ENCODE assay signal across 8 mouse cellular contexts in the genomic region with DNA sequence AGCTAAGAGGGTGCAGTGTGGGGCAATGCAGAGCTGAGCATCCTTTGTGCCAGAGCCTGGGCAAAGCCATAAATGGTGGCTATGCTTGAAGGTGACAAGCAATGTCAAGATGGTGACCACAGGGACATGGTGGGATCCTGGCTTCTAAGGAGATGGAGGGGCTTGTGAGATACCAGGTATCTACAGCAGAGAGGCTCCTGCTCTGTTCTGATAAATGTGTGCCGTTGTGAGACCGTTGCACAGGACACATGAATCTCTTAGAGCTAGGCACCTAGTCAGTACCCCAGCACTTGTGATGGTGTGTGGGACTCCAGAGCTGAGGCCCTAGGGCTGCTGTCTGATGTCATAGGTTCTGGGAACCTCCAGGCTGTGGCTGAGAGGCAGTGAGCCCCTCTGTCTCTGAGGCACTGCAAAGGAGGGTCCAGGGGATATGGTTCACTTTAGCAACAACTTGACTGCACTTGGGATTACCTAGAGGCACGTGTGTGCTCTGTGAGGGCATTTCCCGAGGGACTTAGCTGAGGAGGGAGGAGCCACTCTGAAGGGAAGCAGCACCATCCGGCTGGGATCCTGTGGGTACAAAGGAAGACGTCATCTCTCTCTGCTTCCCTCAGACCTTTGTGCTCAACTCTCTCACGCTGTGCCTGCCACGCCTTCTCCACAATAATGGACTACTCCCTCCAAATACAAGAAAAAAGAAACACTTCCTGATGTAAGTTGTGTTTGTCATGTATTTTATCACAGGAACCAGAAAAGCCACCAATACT.
DNase-seq lines count a peak whose midpoint lies in the region; ATAC-seq and TF ChIP-seq lines count a peak whose summit lies in the region.

No protein-coding gene starts in this region.

- intact Hi-C loops in heart, postnatal 25 days (cut with DNase I): no loop called here

- no peaks in the 10 kb centered on the region for H3K79me2 ChIP-seq in MEL (ENCODE audit: control insufficient read depth, insufficient read depth, low read length, poor library complexity)

- H3K36me3 ChIP-seq in MEL (ENCODE audit: control insufficient read depth in 1 of 2, insufficient read depth in 2 of 2, low read length in 2 of 2): peaks cover 0 to 2% of the 10 kb centered on the region in 2 experiments; a peak in 1 of 4 replicates
- H3K36me3 ChIP-seq in forebrain, embryonic 14.5 days (ENCODE audit: control insufficient read depth, insufficient read depth, low read length): no peaks in the 10 kb centered on the region
- H3K36me3 ChIP-seq in midbrain, embryonic 11.5 days (ENCODE audit: control insufficient read depth, insufficient read depth, low read length): no peaks in the 10 kb centered on the region

- peak; percentile 45 for DNase-seq in heart, adult 8-10 months (ENCODE audit: low spot score)
- no peak for DNase-seq in heart, postnatal 25 days (ENCODE audit: low spot score)
- DNase-seq in MEL (ENCODE audit: low read depth, low spot score): peak; percentile 44
- DNase-seq in forebrain, embryonic 14.5 days (ENCODE audit: low spot score): peak; percentile 67
- DNase-seq in midbrain, embryonic 11.5 days (ENCODE audit: low spot score, missing footprints): peak; percentile 91
- no peak for DNase-seq in urinary bladder, postnatal 36 days (ENCODE audit: low spot score in 2 of 2)
- no peak for DNase-seq in adipocyte (ENCODE audit: low spot score)

- WGBS in forebrain, embryonic 14.5 days: 19% methylated on average over 8 of the region's 8 CpGs
- WGBS in midbrain, embryonic 11.5 days: 27% methylated on average over 8 of the region's 8 CpGs

- H3K9me3 ChIP-seq in MEL (replicated peaks; ENCODE audit: insufficient read depth, low read length): no peaks in the 10 kb centered on the region; the same call in 1 of the 2 replicates
- no peaks in the 10 kb centered on the region for H3K9me3 ChIP-seq in forebrain, embryonic 14.5 days (replicated peaks; ENCODE audit: control insufficient read depth, low read length)
- no peaks in the 10 kb centered on the region for H3K9me3 ChIP-seq in midbrain, embryonic 11.5 days (ENCODE audit: control insufficient read depth, low read length)

- H3K9ac ChIP-seq in MEL (ENCODE audit: control insufficient read depth, low read depth, low read length, poor library complexity, severe bottlenecking): no peak overlapping the region
- H3K9ac ChIP-seq in forebrain, embryonic 14.5 days (ENCODE audit: low read length): peak overlapping the region; percentile 29
- peak overlapping the region; percentile 18 for H3K9ac ChIP-seq in midbrain, embryonic 11.5 days (ENCODE audit: low read length)

- TF ChIP-seq POLR2A in MEL (IDR thresholded peaks at IDR 0.05; ENCODE audit: control insufficient read depth in 1 of 2, insufficient read depth in 1 of 2, low read depth in 1 of 2, low read length in 2 of 2, poor library complexity in 1 of 2): no peak

- TF ChIP-seq CTCF in MEL (IDR thresholded peaks at IDR 0.05 in 2 of 3, conservative IDR thresholded peaks at IDR 0.05 in 1 of 3; ENCODE audit: control insufficient read depth in 1 of 3, insufficient read depth in 1 of 3, low read depth in 2 of 3, low read length in 3 of 3, poor library complexity in 1 of 3, severe bottlenecking in 1 of 3): no peak

- H3K27ac ChIP-seq in MEL (ENCODE audit: control insufficient read depth, low read depth, low read length): no peak overlapping the region
- H3K27ac ChIP-seq in forebrain, embryonic 14.5 days (ENCODE audit: low read depth, low read length): peak overlapping the region; percentile 94
- H3K27ac ChIP-seq in midbrain, embryonic 11.5 days (ENCODE audit: low read depth, low read length): peak overlapping the region; percentile 75

- no peaks in the 10 kb centered on the region for H3K27me3 ChIP-seq in MEL (ENCODE audit: control insufficient read depth in 1 of 2, insufficient read depth in 2 of 2, low read length in 2 of 2)
- no peaks in the 10 kb centered on the region for H3K27me3 ChIP-seq in forebrain, embryonic 14.5 days (replicated peaks; ENCODE audit: control insufficient read depth, insufficient read depth, low read length)
- H3K27me3 ChIP-seq in midbrain, embryonic 11.5 days (ENCODE audit: control insufficient read depth, insufficient read depth, low read length): peaks cover 7% of the 10 kb centered on the region; the same call in 1 of the 2 replicates

- H3K4me3 ChIP-seq in MEL (ENCODE audit: control insufficient read depth in 1 of 2, insufficient read depth in 1 of 2, low read depth in 2 of 2, low read length in 2 of 2): no peak overlapping the region; a peak in 1 of 4 replicates
- no peak overlapping the region for H3K4me3 ChIP-seq in forebrain, embryonic 14.5 days (ENCODE audit: low read depth, low read length)
- H3K4me3 ChIP-seq in midbrain, embryonic 11.5 days (ENCODE audit: low read depth, low read length): no peak overlapping the region

- peaks cover 2 to 20% of the 10 kb centered on the region in 2 experiments; a peak in 3 of 4 replicates for H3K4me1 ChIP-seq in MEL (ENCODE audit: control insufficient read depth in 1 of 2, insufficient read depth in 2 of 2, low read length in 2 of 2)
- H3K4me1 ChIP-seq in forebrain, embryonic 14.5 days (ENCODE audit: control insufficient read depth, insufficient read depth, low read length): peaks cover 45% of the 10 kb centered on the region
- peaks cover 47% of the 10 kb centered on the region for H3K4me1 ChIP-seq in midbrain, embryonic 11.5 days (ENCODE audit: control insufficient read depth, insufficient read depth, low read length)

- TF ChIP-seq RAD21 in MEL (IDR thresholded peaks at IDR 0.05; ENCODE audit: low read depth, low read length): no peak

- peak overlapping the region; percentile 24; the same call in 1 of the 2 replicates for H3K4me2 ChIP-seq in forebrain, embryonic 14.5 days (ENCODE audit: low read length)
- peak overlapping the region; percentile 34 for H3K4me2 ChIP-seq in midbrain, embryonic 11.5 days

- ATAC-seq in forebrain, embryonic 14.5 days: peak; percentile 16; the same call in 1 of the 2 replicates
- ATAC-seq in midbrain, embryonic 11.5 days (ENCODE audit: low FRiP score): peak; percentile 22
- no peak for ATAC-seq in inflammation-experienced regulatory T-cells, adult 6 months

- peak; percentile 53 to 88 for TF ChIP-seq EP300 in MEL (IDR thresholded peaks at IDR 0.05; ENCODE audit: low read depth in 1 of 2, low read length in 2 of 2)

TF ChIP-seq in MEL, 35 proteins besides CTCF, POLR2A, EP300 and RAD21:
- no peak for TF ChIP-seq ZMIZ1 (IDR thresholded peaks at IDR 0.05; ENCODE audit: low read depth, low read length)
- no peak for TF ChIP-seq JUND (IDR thresholded peaks at IDR 0.05; ENCODE audit: low read depth, low read length)
- TF ChIP-seq ETS1 (IDR thresholded peaks at IDR 0.05; ENCODE audit: low read depth, low read length): peak; percentile 34; the same call in 1 of the 2 replicates
- TF ChIP-seq SMC3 (IDR thresholded peaks at IDR 0.05; ENCODE audit: low read depth, low read length): no peak
- no peak for TF ChIP-seq ZKSCAN1 (IDR thresholded peaks at IDR 0.05; ENCODE audit: low read depth, low read length)
- no peak for TF ChIP-seq MAFK (IDR thresholded peaks at IDR 0.05; ENCODE audit: borderline replicate concordance, low read depth, low read length)
- TF ChIP-seq TAL1 (IDR thresholded peaks at IDR 0.05; ENCODE audit: low read length): peak; percentile 37
- no peak for TF ChIP-seq MAZ (IDR thresholded peaks at IDR 0.05; ENCODE audit: low read depth, low read length)
- peak; percentile 90 for TF ChIP-seq TCF12 (IDR thresholded peaks at IDR 0.05; ENCODE audit: low read depth, low read length)
- TF ChIP-seq HCFC1 (IDR thresholded peaks at IDR 0.05; ENCODE audit: low read depth, low read length): no peak
- TF ChIP-seq NELFE (IDR thresholded peaks at IDR 0.05; ENCODE audit: low read depth, low read length): no peak
- no peak for TF ChIP-seq POLR2AphosphoS5 (IDR thresholded peaks at IDR 0.05; ENCODE audit: borderline replicate concordance, low read depth, low read length)
- no peak for TF ChIP-seq ZNF384 (IDR thresholded peaks at IDR 0.05; ENCODE audit: low read depth, low read length)
- no peak for TF ChIP-seq USF1 (IDR thresholded peaks at IDR 0.05; ENCODE audit: low read depth, low read length)
- no peak for TF ChIP-seq BHLHE40 (IDR thresholded peaks at IDR 0.05; ENCODE audit: borderline replicate concordance, low read depth, low read length)
- no peak for TF ChIP-seq MEF2A (IDR thresholded peaks at IDR 0.05; ENCODE audit: extremely low read depth, insufficient replicate concordance, low read depth, low read length, poor library complexity, severe bottlenecking)
- no peak for TF ChIP-seq GABPA (IDR thresholded peaks at IDR 0.05; ENCODE audit: low read depth, low read length)
- TF ChIP-seq USF2 (IDR thresholded peaks at IDR 0.05; ENCODE audit: borderline replicate concordance in 1 of 2, insufficient read depth in 1 of 2, low read depth in 1 of 2, low read length in 2 of 2): no peak
- no peak for TF ChIP-seq POLR2AphosphoS2 (IDR thresholded peaks at IDR 0.05; ENCODE audit: low read length)
- TF ChIP-seq KAT2A (conservative IDR thresholded peaks at IDR 0.05; ENCODE audit: low read depth, low read length): no peak
- TF ChIP-seq MAX (IDR thresholded peaks at IDR 0.05; ENCODE audit: low read length): no peak
- TF ChIP-seq GATA1 (IDR thresholded peaks at IDR 0.05; ENCODE audit: low read depth, low read length): peak; percentile 50
- TF ChIP-seq CHD2 (IDR thresholded peaks at IDR 0.05; ENCODE audit: low read length): no peak
- peak; percentile 86 for TF ChIP-seq MYB (IDR thresholded peaks at IDR 0.05; ENCODE audit: low read depth, low read length)
- TF ChIP-seq RCOR1 (IDR thresholded peaks at IDR 0.05; ENCODE audit: low read depth, low read length): no peak
- no peak for TF ChIP-seq SIN3A (IDR thresholded peaks at IDR 0.05; ENCODE audit: low read length)
- no peak; the same call in 1 of the 2 replicates for TF ChIP-seq MXI1 (IDR thresholded peaks at IDR 0.05; ENCODE audit: low read depth, low read length)
- TF ChIP-seq E2F4 (IDR thresholded peaks at IDR 0.05; ENCODE audit: borderline replicate concordance, low read depth, low read length): no peak
- no peak for TF ChIP-seq CHD1 (IDR thresholded peaks at IDR 0.05; ENCODE audit: low read depth, low read length)
- TF ChIP-seq UBTF (IDR thresholded peaks at IDR 0.05; ENCODE audit: borderline replicate concordance, insufficient read depth, low read depth, low read length): no peak
- TF ChIP-seq MYC (IDR thresholded peaks at IDR 0.05; ENCODE audit: low read depth, low read length): no peak
- no peak for TF ChIP-seq TBP (IDR thresholded peaks at IDR 0.05; ENCODE audit: low read depth, low read length)

Comparison
In these comparisons a context has a peak if more than half of its experiments do, and no peak if none do; other contexts are left out.
1. DNase-seq: peak in heart, adult 8-10 months (single experiment), MEL (single experiment), forebrain, embryonic 14.5 days (single experiment) and midbrain, embryonic 11.5 days (single experiment); none in heart, postnatal 25 days (single experiment), urinary bladder, postnatal 36 days (0 of 2) and adipocyte (single experiment).